Mouse (Mus musculus) intestine, embryonic 16.5 days (tissue): ENCODE measurements around the gene Acta2. TPM values are rescaled to one million over a fixed set of nuclear protein-coding genes. Genes with fewer than 3 reads are reported as not detected.

Experiments
- ATAC-seq: fragments of 200-750 bp; cut with Nextera tagmentation; 2 replicates; pipeline ENCODE4 v1.8.0; 2017; ENCODE audit warnings: moderate TSS enrichment, moderate library complexity
- H3K27ac ChIP-seq: fragments of 300-500 bp; sonication (generic); 2 replicates; pipeline ENCODE4 v1.5.1; 2014; ENCODE audit warnings: mild to moderate bottlenecking, low read length
- H3K27me3 ChIP-seq: fragments of 300-500 bp; sonication (generic); replicated peaks from 2 replicates; pipeline ENCODE4 v1.6.1; 2014; ENCODE audit warnings: low read length, control low read depth, mixed read lengths; ENCODE audit not compliant: control insufficient read depth, insufficient read depth
- H3K36me3 ChIP-seq: fragments of 300-500 bp; sonication (generic); 2 replicates; pipeline ENCODE4 v1.6.1; 2014; ENCODE audit warnings: low read length, control low read depth; ENCODE audit not compliant: control insufficient read depth, insufficient read depth
- H3K4me1 ChIP-seq: fragments of 300-500 bp; sonication (generic); 2 replicates; pipeline ENCODE4 v1.6.1; 2014; ENCODE audit warnings: low read length, control low read depth, mixed read lengths; ENCODE audit not compliant: control insufficient read depth, insufficient read depth
- H3K4me2 ChIP-seq: fragments of 300-500 bp; sonication (generic); 2 replicates; pipeline ENCODE4 v1.6.1; 2014; ENCODE audit warnings: low read depth, low read length, control low read depth
- H3K4me3 ChIP-seq: fragments of 300-500 bp; sonication (generic); 2 replicates; pipeline ENCODE4 v1.5.1; 2014; ENCODE audit warnings: mild to moderate bottlenecking, low read length
- H3K9ac ChIP-seq: fragments of 300-500 bp; sonication (generic); 2 replicates; pipeline ENCODE4 v1.6.1; 2014; ENCODE audit warnings: low read depth, low read length
- H3K9me3 ChIP-seq: fragments of 300-500 bp; sonication (generic); 2 replicates; pipeline ENCODE4 v1.6.1; 2016; ENCODE audit warnings: low read length, control low read depth; ENCODE audit not compliant: control insufficient read depth
- WGBS: fragments of 180-500 bp; shearing (Covaris S2); extraction: QIAGEN DNeasy Blood & Tissue Kit; methylation state at CpG from one replicate; pipeline ENCODE4 v1.1.7; 2014; 5-methylcytosine and 5-hydroxymethylcytosine counted together
- polyA plus RNA-seq: library from polyadenylated mRNA; unstranded; fragments of >200 nt; fragmentation: Nextera tagmentation; extraction: Ambion mirVana; gene quantifications from 2 replicates; pipeline ENCODE4 v1.2.1, GENCODE M21; 2015

The Acta2 gene
- polyA plus RNA-seq, 1 experiment from 2014 or later: 1,574 TPM

- H3K9ac ChIP-seq: no peak overlapping the region
- H3K4me2 ChIP-seq: no peak overlapping the region
- no peak for ATAC-seq
- no peaks in the 10 kb centered on the region for H3K27me3 ChIP-seq
- H3K4me3 ChIP-seq: no peak overlapping the region
- no peaks in the 10 kb centered on the region for H3K9me3 ChIP-seq
- H3K4me1 ChIP-seq: no peaks in the 10 kb centered on the region
- 93% methylated on average over 2 of the region's 2 CpGs for WGBS
- no peak overlapping the region for H3K27ac ChIP-seq
- H3K36me3 ChIP-seq: no peaks in the 10 kb centered on the region
These were observed 17.6 kb downstream of the Acta2 start for GRCm38 (mm10) chr19:34237746-34238145.

GRCm38 (mm10) chr19:34236049-34236448 is 19.3 kb downstream of the Acta2 start:
- no peaks in the 10 kb centered on the region for H3K27me3 ChIP-seq
- H3K9ac ChIP-seq: no peak overlapping the region
- WGBS: 81% methylated on average over 3 of the region's 3 CpGs
- H3K9me3 ChIP-seq: no peaks in the 10 kb centered on the region
- no peak overlapping the region for H3K27ac ChIP-seq
- H3K4me1 ChIP-seq: no peaks in the 10 kb centered on the region
- H3K4me3 ChIP-seq: no peak overlapping the region
- H3K36me3 ChIP-seq: no peaks in the 10 kb centered on the region
- no peak for ATAC-seq
- H3K4me2 ChIP-seq: no peak overlapping the region

- Histone ChIP-seq H3K9ac (no peak overlapping the region), H3K4me3 (no peak overlapping the region), H3K27ac (no peak overlapping the region), H3K27me3 (no peaks in the 10 kb centered on the region), H3K4me2 (no peak overlapping the region), H3K4me1 (no peaks in the 10 kb centered on the region), H3K36me3 (no peaks in the 10 kb centered on the region), H3K9me3 (no peaks in the 10 kb centered on the region)
- 59% methylated on average over 14 of the region's 14 CpGs for WGBS
- no peak for ATAC-seq
These were observed 21.4 kb downstream of the Acta2 start for GRCm38 (mm10) chr19:34233944-34234343.

GRCm38 (mm10) chr19:34232326-34232725 is 23.1 kb downstream of the Acta2 start:
- H3K27me3 ChIP-seq: no peaks in the 10 kb centered on the region
- H3K4me2 ChIP-seq: no peak overlapping the region
- H3K27ac ChIP-seq: no peak overlapping the region
- H3K4me1 ChIP-seq: no peaks in the 10 kb centered on the region
- H3K9me3 ChIP-seq: no peaks in the 10 kb centered on the region
- H3K4me3 ChIP-seq: no peak overlapping the region
- H3K36me3 ChIP-seq: no peaks in the 10 kb centered on the region
- ATAC-seq: no peak
- 64% methylated on average over 5 of the region's 5 CpGs for WGBS
- no peak overlapping the region for H3K9ac ChIP-seq

- no peaks in the 10 kb centered on the region for H3K4me1 ChIP-seq
- no peak overlapping the region for H3K4me2 ChIP-seq
- ATAC-seq: no peak
- H3K4me3 ChIP-seq: no peak overlapping the region
- H3K27ac ChIP-seq: no peak overlapping the region
- no peaks in the 10 kb centered on the region for H3K36me3 ChIP-seq
- 57% methylated on average over 7 of the region's 7 CpGs for WGBS
- H3K27me3 ChIP-seq: no peaks in the 10 kb centered on the region
- H3K9ac ChIP-seq: no peak overlapping the region
- H3K9me3 ChIP-seq: no peaks in the 10 kb centered on the region
These were observed 23.8 kb downstream of the Acta2 start for GRCm38 (mm10) chr19:34231596-34231995.

GRCm38 (mm10) chr19:34222805-34223204 is 32.6 kb downstream of the Acta2 start:
- ATAC-seq: no peak
- H3K4me2 ChIP-seq: no peak overlapping the region
- H3K27me3 ChIP-seq: no peaks in the 10 kb centered on the region
- H3K4me3 ChIP-seq: no peak overlapping the region
- no peaks in the 10 kb centered on the region for H3K9me3 ChIP-seq
- no peak overlapping the region for H3K27ac ChIP-seq
- H3K9ac ChIP-seq: no peak overlapping the region
- H3K4me1 ChIP-seq: no peaks in the 10 kb centered on the region
- H3K36me3 ChIP-seq: no peaks in the 10 kb centered on the region
- 90% methylated on average over 3 of the region's 3 CpGs for WGBS

- H3K9me3 ChIP-seq: no peaks in the 10 kb centered on the region
- H3K4me1 ChIP-seq: 0 out of 2 replicates have a peak, but pooled peaks cover 3% of the 10 kb centered on the region
- H3K4me3 ChIP-seq: no peak overlapping the region
- ATAC-seq: peak; percentile 59
- WGBS: 46% methylated on average over 3 of the region's 3 CpGs
- H3K36me3 ChIP-seq: no peaks in the 10 kb centered on the region
- no peaks in the 10 kb centered on the region for H3K27me3 ChIP-seq
- H3K9ac ChIP-seq: no peak overlapping the region
- H3K4me2 ChIP-seq: no peak overlapping the region
- no peak overlapping the region for H3K27ac ChIP-seq
These were observed 34.5 kb downstream of the Acta2 start for GRCm38 (mm10) chr19:34220732-34221380.

GRCm38 (mm10) chr19:34219260-34219968 is 36.0 kb downstream of the Acta2 start:
- Histone ChIP-seq H3K4me3 (no peak overlapping the region), H3K27me3 (no peaks in the 10 kb centered on the region), H3K27ac (no peak overlapping the region), H3K4me2 (no peak overlapping the region), H3K36me3 (no peaks in the 10 kb centered on the region), H3K9ac (no peak overlapping the region), H3K4me1 (0 out of 2 replicates have a peak, but pooled peaks cover 3% of the 10 kb centered on the region), H3K9me3 (no peaks in the 10 kb centered on the region)
- ATAC-seq: no peak
- 91% methylated on average over 5 of the region's 5 CpGs for WGBS

- ATAC-seq: no peak
- H3K27ac ChIP-seq: no peak overlapping the region
- no peaks in the 10 kb centered on the region for H3K9me3 ChIP-seq
- 80% methylated on average over 3 of the region's 3 CpGs for WGBS
- peaks cover 15% of the 10 kb centered on the region for H3K4me1 ChIP-seq
- no peaks in the 10 kb centered on the region for H3K36me3 ChIP-seq
- H3K4me2 ChIP-seq: no peak overlapping the region
- H3K9ac ChIP-seq: no peak overlapping the region
- no peak overlapping the region for H3K4me3 ChIP-seq
- no peaks in the 10 kb centered on the region for H3K27me3 ChIP-seq
These were observed 37.6 kb downstream of the Acta2 start for GRCm38 (mm10) chr19:34217761-34218160.
